Mouse (Mus musculus): Measurements from ENCODE around the gene Tceal1.
"Not testable (repeated sequence)": the region's sequence is repeated elsewhere in the genome, so short reads cannot be mapped to it uniquely, and the experiment has no call there.

Gene Tceal1

DNA sequence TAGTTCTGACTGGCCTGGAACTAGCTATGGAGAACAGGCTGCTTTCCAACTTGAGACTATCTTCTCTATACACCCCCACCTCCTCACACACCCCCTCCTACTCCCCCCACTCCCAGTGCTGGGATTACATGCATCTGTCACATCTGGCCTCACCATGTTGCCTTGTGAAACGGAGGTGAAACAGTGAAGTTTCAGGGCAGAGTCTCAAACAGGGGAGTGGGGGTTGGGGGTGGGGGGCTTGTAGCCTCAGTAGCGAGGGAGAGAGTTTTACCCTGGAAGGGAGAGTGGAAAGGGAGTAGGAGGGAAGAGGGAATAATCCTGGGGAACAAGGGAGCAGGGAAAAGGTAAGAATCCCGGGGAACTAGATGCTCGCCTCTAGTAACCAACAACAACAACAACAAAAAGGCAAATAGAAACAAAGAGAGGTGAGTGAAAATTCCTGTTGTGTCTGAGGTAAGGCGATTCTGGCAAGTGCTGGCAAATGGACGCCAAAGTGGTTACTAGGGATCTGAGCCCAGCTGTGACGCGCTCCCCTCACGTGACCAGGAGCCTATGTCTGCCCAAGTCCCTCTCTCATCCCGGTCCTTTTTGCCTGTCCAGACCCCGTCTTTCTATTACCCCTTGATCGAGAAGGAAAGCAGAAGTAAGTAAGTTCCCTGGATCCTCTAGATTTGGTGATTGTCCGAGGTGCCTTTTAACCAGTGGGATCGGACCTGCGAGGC lies at the start of gene Tceal1:
Gene Tceal1 (plus strand): TSS at position 537 of the 722 bp plus-strand sequence.
- peak; percentile 63 for DNase-seq

DNA sequence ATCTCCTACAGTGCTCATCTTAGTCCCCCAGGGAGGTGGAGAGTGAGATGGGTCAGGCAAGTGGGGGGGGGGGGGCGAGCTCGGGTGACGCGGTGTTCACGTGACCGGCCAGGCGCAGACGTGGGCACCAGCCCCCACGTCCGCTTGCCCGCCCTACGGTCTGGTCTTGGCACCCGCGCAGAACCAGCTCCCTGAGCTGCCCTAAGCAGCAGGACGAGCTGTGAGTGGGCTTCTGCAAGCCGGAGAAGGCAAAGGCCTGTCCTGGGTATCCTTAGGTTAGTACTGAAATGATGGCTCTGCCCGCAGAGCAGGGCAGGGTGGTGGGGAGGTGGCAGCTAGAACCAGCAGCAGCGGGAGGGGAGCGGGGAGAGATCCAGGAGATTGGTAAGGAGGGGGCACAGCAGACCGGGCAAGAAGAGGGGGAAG lies 41.5 kb upstream of the Tceal1 start:
- DNase-seq: no peak

GRCm38 (mm10) chrX:136666762-136667464 lies 40.9 kb upstream of the Tceal1 start:
- not testable (repeated sequence) for DNase-seq

DNA sequence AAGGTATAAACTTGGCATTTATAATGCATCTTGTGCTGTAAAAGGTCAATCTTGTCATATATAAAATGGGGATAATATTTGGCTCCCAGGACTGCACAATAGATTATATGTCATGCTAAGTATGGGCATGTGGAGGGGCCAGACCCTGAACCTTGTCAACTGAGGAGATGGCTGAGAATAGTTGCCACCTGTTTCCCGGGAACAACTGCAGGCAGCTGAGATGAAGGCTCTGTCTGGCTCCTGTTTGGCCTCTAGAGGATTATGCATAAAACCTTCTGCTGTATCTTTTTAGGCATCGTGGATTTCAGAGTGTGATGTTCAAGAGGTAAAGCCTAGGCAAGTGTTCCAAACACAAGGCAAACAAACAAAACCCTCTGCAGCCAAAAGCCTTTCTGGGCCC lies 39.0 kb upstream of the Tceal1 start:
- DNase-seq: no peak

DNA sequence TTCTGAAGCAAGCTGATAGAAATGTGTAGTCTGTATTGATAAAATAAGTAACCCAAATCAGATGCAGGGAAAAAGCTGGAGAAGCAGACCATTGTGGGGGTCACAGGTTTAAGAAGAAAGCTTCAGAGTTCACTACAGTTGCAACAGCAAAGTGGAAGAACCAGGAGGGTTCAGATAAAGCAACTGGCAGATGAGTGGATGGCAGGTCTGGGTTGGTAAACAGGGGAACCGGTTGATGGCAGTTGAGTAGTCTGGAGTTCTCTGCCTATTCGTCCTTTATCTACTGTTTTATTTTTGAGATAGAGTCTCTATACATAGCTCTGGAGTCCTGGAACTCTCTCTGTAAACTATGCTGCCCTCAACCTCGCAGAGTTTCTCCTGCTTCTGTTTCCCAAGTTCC lies 26.8 kb upstream of the Tceal1 start:
- no peak for DNase-seq

DNA sequence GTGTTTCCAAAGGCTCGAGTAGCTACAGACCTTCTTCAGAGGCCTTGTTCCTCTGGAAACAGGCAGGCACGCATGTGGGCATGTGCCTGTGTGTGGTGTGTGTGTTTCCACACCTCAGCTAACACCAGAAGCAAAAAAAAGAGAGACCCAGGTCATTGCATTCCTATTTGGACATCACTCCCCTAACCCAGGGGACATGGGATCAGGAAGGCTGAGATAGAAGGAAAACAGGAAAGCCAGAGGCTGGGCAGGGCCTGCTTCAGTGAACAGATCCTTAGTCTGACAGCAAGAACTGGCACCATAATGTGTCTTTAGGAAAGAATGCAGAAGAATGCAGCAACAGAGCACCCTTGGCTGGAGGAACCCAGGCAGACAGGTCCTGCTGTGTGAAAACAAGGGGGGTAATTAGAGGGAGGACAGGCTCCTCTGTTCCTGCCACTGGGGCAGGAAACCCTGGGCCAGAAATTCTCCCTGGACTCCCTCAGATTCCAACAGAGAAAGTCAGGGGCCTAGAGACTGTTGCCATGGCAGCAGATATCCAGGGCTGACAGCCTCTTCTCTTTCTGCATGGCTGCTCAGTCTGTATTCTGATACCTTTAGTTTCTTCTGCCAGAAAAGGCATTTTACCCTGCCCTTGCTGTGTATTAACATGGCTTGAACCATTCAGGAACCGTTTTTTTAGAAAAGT lies 16.0 kb upstream of the Tceal1 start:
- not testable (repeated sequence) for DNase-seq

- no peak for DNase-seq
These were observed 15.5 kb upstream of the Tceal1 start for GRCm38 (mm10) chrX:136692294-136692675.

DNA sequence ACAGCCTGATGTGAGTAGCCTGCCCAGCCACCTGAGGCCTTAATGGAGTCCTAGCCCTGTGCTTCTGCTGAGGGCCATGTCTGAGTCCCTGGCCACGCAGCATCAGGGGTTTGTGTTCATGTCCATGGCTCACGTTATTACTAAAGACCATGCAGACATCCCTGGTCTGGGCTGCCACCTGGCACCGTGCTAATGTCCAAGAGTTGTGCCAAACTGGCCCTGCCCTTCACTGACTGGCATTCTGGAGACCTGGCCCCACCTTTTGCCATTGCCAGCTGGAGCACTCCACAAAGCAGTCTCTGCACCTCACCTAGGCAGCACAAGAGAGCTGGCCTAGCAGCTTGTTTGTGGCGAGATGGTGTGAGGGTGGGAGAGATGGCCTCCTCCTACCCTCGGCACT lies 14.6 kb upstream of the Tceal1 start:
- no peak for DNase-seq

GRCm38 (mm10) chrX:136708168-136708681 lies 443 bp downstream of the Tceal1 start:
- DNase-seq: peak; percentile 35

DNA sequence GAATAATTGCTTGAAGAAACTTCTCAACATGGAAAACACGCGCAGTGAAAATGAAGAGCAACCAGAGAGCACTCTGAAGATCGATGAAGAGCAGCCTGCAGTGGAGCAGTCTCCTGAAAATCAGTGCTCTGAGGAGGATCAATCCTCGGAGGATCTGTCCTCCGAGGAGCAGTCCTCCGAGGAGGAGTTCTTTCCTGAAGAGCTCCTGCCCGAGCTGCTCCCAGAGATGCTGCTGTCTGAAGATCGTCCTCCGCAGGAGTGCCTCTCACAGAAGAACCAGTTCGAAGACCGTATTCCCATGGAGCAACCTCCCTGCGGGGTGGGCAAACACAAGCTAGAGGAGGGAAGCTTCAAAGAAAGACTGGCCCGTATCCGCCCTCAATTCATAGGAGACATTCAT lies 1.0 kb downstream of the Tceal1 start:
- DNase-seq: peak; percentile 1

GRCm38 (mm10) chrX:136714742-136715474 lies 7.1 kb downstream of the Tceal1 start:
- DNase-seq: not testable (repeated sequence)

DNA sequence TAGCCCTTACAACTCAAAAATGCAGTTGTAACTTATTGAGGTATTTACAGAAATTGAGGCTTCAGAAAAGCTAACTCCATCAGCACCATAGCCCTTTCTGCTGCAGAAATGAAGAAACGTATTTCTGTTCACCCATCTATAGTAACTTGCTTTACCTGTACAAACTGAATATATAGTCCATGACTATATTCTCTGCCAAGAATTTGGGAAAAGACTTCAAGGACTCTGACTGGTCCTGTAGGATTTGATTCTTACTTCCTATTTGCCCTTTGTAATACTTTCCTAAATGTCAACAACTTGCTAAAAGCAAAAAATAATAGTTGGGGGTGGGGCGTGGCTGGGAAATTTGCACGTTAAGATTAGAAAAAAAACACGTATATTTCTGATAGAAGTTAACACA lies 24.2 kb downstream of the Tceal1 start:
- no peak for DNase-seq

DNA sequence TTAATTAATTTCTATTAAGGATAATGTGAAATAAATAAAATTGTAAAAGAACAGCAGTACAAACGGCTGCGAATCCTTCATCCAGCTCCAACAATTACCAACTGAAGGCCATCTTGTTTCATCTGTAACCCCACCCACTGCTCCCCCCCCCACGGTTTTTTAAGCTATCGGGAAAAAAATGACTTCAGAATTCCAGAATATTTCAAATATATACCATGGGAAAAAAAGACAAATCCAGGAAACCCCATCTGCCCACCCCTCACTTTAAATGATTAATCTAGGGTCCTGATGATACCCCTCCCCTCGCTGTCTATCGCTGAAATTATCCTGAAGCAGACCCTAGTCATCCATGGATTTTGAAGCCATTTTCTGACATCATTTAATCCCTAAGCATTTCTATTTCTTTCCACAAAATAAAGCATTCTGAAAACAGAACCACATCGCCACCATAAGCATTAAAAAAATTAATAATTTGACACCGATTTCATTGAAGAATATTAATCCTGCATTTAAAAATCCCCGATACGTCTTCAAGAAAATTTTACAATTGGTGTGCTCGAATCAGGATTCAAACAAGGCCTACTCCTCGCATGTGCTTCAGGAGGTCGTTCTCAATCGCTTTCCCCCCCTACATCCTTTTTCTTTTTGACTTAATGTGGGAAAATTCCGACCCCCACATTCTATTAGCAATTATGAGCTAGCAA lies 32.5 kb downstream of the Tceal1 start:
- no peak for DNase-seq

- peak; percentile 87 for DNase-seq
These were observed 33.2 kb downstream of the Tceal1 start for GRCm38 (mm10) chrX:136740791-136741650.

DNA sequence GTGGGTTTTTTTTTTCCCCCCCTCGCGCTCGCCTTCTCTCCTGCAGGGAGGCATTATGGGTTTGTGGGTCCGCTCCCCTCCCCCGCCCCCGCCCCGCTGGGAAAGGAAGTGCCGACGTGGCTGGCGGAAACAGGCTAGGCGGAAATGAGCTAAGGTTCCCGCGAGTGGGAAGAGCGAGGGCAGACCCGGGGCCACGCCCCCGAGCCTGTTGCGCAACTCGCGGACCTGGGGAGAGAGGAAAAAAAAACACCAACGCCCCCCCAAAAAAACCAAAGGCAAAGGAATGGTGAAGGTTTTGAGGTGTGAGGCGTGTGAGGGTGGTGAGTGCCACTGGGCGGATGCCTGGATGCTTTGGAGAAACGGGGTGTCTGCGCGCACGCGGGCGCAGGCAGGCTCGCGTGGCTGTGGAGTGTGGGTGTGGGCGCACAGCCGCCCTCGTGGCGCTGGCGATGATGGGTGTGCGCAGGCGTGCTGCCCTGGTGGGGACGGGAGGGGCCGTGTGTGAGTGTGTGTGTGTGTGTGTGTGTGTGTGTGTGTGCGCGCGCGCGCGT lies 33.9 kb downstream of the Tceal1 start:
- DNase-seq: peak; percentile 80

DNA sequence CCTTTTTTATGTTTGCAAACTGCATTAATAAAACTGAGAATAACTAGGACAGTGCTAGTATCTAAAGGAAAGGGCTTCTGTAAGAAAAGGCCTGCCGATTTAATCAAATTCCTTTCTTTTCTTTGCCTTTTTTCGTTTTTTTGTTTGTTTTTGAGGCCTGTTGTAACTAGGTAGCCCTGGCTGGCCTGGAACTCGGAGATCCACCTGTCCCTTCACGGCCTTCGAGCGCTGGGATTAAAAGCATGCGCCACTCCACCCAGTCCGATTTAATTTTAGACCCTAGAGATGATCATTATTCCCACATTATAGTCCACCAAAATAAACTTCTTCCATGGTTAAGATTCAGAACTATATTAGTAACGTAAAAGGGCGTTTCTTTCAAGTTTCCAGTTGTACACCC lies 34.5 kb downstream of the Tceal1 start:
- DNase-seq: peak; percentile 12

GRCm38 (mm10) chrX:136742661-136743103 lies 34.9 kb downstream of the Tceal1 start:
- DNase-seq: peak; percentile 69

DNA sequence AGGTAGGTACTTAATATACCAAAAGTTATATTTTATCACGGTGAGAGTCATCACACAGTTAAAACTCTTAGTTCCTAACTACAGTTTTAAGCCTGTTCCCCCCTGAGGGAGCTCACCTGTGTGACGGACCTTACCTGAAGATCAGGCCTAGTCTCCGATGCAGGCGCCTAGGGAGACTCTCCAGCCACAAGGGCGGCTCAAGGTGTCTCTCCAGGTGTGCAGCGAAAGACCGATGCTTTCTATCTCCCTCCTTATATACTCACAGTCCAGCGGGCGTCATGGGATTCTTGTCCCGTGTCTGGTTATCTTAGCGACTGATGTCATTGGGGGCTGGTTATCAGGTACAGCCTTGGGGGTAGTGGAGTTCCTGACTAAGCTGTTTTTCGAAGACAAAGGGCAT lies 35.7 kb downstream of the Tceal1 start, which contains the start of gene Morf4l2:
Gene Morf4l2 (minus strand): TSS at position 232 of the 400 bp plus-strand sequence.
- no peak for DNase-seq

GRCm38 (mm10) chrX:136744663-136745062 lies 36.9 kb downstream of the Tceal1 start:
- peak; percentile 9 for DNase-seq

DNA sequence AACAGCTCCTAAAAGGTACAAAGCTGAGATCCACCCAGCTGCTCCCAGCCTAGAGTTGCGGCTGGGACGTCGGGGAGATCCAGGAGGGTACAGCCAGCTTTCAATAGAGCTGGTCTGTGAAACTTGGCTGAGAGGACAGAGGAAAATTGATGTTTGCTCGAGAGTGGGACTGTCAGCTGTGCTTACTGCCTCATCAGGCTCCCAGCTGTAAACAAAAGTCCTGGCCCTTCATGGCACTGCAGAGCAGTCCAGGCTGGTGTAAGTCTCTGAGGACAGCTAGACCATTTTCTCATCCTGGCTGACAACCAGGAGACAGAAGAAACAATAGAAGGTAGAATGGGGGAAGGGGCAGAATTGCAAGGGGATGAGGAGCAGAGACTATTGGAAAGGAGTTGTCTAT lies 41.5 kb downstream of the Tceal1 start:
- no peak for DNase-seq

- DNase-seq: no peak
These were observed 47.7 kb downstream of the Tceal1 start for GRCm38 (mm10) chrX:136755464-136755863.
